Mouse (Mus musculus) adrenal gland, adult 8-10 months (tissue): Measurements from ENCODE around the gene Sh3bp5l. TPM values are rescaled to one million over a fixed set of nuclear protein-coding genes. Genes with fewer than 3 reads are reported as not detected.

Experiments
- DNase-seq: peaks from one replicate; pipeline ENCODE4 v3.0.0; 2022
- total RNA-seq, 4 experiments: library from RNA; stranded (reverse); gene quantifications; 2 replicates each; pipeline ENCODE4 v1.2.4; 2022

Sh3bp5l gene
- total RNA-seq, 4 experiments from 2014 or later, result 53.5 to 58.2 (median 55.9) TPM

DNA sequence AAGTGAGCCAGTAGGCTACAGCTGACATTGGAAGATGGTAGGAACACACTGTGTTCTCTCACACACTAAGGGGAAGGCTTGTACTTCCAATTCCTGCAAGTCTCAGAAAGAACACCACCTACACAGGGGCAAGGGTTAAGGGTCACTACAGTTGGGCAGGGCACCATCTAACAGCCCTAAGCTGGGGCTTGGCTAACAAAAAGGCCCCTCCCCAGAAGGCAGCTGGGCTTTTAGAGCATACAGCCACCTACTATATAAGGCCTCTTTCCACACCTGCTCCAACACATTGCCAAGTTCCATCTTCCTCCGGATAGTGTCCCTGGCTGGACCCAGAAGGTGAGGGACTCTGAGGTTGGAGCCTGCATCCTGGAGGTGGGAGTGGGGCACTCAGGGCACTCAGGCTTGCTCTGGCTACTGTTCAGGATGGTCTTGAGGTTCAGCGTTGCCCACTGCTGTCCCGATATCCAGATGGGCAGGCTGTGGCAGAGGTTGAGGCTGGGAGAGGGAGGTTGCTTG, 48.3 kb downstream of the Sh3bp5l start, which contains the start of gene Lypd8:
Gene Lypd8, plus strand, starts transcription at position 281 of the 516 bp plus-strand sequence.
- DNase-seq, result no peak

DNA sequence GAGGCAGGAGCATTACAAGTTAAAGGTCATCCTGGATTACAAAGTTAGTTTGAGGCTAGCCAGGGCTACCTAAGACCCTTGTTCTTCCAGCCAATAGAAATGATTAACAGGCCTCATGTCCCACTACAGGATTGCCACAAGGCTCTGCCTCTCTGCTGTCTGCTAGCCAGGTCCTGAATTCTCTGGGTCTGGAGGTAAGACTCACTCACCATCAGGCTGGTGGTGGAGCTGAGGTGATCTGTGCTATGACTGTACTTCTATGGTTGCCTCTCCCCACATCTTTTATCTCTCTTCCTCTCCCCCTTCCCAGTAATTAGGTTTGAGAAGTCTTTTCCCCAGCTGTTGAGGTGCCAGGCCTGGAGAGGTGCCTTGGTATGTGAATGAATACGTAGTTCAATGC, 49.0 kb downstream of the Sh3bp5l start:
- DNase-seq, result no peak

GRCm38 (mm10) chr11:58382471-58382870, 51.9 kb downstream of the Sh3bp5l start:
- DNase-seq, result no peak

Other genes starting within 250 kb of the Sh3bp5l start
- 1 to 10 TPM in 1 of 4 experiments, not detected in 3; 3.1 TPM for gene Gm12248, start 237.6 kb upstream of the Sh3bp5l start, total RNA-seq
- 10 to 100 TPM; 55.0 to 59.3 (median 56.6) TPM for gene Cnot8, start 226.6 kb upstream of the Sh3bp5l start, total RNA-seq
- 10 to 100 TPM; 20.5 to 34.7 (median 26.4) TPM for gene Gemin5, start 162.2 kb upstream of the Sh3bp5l start, total RNA-seq
- gene Mrpl22, start 159.1 kb upstream of the Sh3bp5l start, total RNA-seq, result 10 to 100 TPM; 63.8 to 78.6 (median 70.4) TPM
- 10 to 100 TPM; 12.9 to 17.0 (median 16.2) TPM for gene Igtp, start 131.2 kb upstream of the Sh3bp5l start, total RNA-seq
- 10 to 100 TPM; 14.7 to 19.4 (median 17.3) TPM for gene Irgm2, start 131.1 kb upstream of the Sh3bp5l start, total RNA-seq
- not detected for gene 4930438A08Rik, start 55.9 kb upstream of the Sh3bp5l start, total RNA-seq
- gene Zfp692, start 23.7 kb upstream of the Sh3bp5l start, total RNA-seq, result 10 to 100 TPM in 3 of 4 experiments, 1 to 10 TPM in 1; 9.6 to 26.7 (median 17.0) TPM
- gene Zfp672, start 385 bp upstream of the Sh3bp5l start, total RNA-seq, result 10 to 100 TPM; 44.3 to 65.6 (median 54.7) TPM
- gene Lypd8, start 48.3 kb downstream of the Sh3bp5l start, total RNA-seq, result not detected
- not detected for gene 1810065E05Rik, start 90.4 kb downstream of the Sh3bp5l start, total RNA-seq
- gene Gm12253, start 101.8 kb downstream of the Sh3bp5l start, total RNA-seq, result not detected
- gene Lypd9, start 122.2 kb downstream of the Sh3bp5l start, total RNA-seq, result not detected
- gene Olfr30, start 131.5 kb downstream of the Sh3bp5l start, total RNA-seq, result not detected
- gene Olfr332, start 161.8 kb downstream of the Sh3bp5l start, total RNA-seq, result not detected
- gene Olfr331, start 171.8 kb downstream of the Sh3bp5l start, total RNA-seq, result not detected
- 1 to 10 TPM in 3 of 4 experiments, under 1 TPM in 1; 0.49 to 1.8 (median 1.5) TPM for gene Olfr330, start 204.1 kb downstream of the Sh3bp5l start, total RNA-seq
- gene Olfr329-ps, start 215.7 kb downstream of the Sh3bp5l start, total RNA-seq, result 1 to 10 TPM in 1 of 4 experiments, under 1 TPM in 3; 0.22 to 1.2 (median 0.71) TPM
- under 1 TPM; 0.31 to 0.73 (median 0.40) TPM for gene Olfr328, start 224.9 kb downstream of the Sh3bp5l start, total RNA-seq
- gene Olfr224, start 239.8 kb downstream of the Sh3bp5l start, total RNA-seq, result not detected
- not detected for gene Olfr325, start 247.0 kb downstream of the Sh3bp5l start, total RNA-seq